Mouse (Mus musculus) thymus, postnatal 36 days (tissue): ENCODE results near the gene Reg3g.
"Not testable (repeated sequence)": the region's sequence is repeated elsewhere in the genome, so short reads cannot be mapped to it uniquely, and the experiment has no call there.

ENCODE experiments used
- DNase-seq, 2 experiments: peaks; one replicate each; pipeline ENCODE4 v3.0.0; 2022; ENCODE audit warnings: mixed read lengths in 2 of 2

Gene Reg3g

DNA sequence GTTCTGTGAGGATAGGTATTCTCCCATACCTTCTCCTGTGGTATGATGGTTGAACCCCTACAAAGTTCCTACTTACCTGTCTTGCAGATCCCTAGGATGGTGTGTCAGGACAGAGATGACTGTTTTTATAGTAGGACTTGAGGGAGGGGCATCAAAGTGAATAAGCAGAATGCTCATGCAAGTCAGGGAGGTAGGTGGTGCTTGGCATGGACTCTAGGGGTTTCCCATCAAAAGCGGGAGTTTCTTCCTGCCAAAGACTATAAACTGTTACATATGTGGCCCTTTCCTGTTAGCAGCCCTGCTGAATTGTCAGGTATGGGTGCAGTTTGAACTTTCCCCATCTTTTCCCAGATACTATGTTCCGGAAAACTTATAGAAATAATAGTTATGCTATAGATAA, at the start of gene Reg3g:
Gene Reg3g (minus strand): TSS at position 101 of the 400 bp plus-strand sequence.
- DNase-seq, result no peak

DNA sequence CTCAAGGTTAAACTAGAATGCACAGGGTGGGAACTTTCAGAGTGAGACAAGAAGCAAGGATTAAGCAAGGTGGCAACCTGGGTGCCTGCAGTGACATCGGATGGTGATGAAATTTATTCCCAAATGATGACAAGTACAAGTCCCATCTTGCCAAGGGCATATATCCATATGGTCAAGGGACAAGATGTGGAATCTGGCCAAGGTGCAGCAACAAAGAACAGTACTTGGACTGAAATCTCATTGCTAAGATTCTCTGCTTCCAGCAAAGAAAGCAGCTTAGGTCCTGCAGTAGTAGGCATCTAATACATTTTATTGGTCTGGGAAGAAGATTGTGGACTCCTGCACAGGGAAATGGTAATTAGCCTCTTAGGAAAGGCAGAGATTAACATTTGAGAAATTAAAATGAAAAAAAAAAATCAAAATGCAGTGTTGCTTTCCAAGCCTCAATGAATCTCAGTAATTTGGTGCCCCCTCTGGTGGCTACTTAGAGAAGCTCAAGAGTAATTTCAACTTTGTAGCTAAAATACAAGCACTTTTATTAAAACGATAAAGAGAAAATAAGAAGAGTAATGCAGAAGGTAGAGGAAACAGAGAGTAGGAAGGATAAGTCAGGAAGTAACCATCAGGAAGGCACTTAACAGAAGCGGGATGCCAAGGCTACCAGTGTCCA, 47.2 kb upstream of the Reg3g start:
- no peak for DNase-seq

DNA sequence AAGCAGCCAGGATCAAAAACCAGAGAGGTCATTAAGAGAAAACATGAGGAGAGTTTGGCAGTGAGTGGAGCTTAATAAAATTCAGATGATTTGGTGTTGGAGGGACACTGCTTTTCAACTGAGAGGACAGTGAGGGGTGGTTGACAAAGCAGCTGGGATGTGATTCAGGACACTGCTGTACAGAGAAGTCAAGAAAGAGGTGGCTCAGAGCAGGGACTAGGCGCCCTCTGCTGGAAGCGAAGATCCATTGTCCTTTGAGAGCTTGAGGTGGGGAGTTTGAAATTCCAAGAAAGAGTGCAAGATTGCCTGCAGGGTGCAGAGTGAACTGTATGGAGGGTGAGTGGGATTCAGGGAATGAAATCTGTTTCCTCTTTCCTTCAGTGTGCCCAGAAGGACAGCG, 44.2 kb upstream of the Reg3g start:
- no peak for DNase-seq

GRCm38 (mm10) chr6:78510173-78510900, 41.7 kb upstream of the Reg3g start:
- DNase-seq, result no peak

DNA sequence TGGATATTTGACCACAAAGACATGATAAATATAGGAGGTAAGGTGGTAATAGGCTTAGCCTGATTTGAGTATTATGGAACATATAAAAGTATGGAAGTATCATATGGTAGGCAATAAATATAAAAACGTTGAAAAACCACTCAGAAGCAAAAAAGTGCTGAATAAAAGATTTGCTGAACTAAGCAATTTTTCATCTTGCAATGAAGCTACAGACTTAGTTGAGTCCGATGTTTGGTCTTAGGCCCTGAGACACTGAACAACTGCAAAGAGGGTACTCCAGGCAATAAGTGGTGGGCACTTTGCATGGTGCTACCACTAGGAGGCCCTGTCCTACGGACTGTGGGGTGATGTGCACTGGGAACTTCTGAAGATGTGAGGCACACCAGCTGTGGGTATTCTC, 37.1 kb upstream of the Reg3g start:
- no peak for DNase-seq

- no peak for DNase-seq
These were observed 26.0 kb upstream of the Reg3g start for GRCm38 (mm10) chr6:78494633-78495032.

DNA sequence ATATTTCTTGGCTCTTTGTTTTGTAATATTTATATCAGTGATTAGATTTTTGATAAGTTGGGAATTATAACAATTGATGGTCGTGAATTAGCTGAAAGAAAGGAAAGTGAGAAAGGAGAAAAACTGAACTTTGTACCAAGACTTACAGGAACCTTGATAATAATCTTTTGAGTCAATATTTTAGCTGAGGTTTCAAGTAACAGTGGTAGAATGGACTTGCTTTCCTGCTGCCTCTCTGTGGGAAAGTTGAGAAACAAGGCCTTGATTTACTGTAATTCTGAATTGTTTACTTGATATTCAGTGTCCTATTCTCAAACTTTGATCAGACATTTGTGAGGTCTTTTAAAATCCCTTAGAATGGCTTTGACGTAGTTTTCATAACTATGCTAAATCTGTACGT, 615 bp upstream of the Reg3g start:
- no peak for DNase-seq

DNA sequence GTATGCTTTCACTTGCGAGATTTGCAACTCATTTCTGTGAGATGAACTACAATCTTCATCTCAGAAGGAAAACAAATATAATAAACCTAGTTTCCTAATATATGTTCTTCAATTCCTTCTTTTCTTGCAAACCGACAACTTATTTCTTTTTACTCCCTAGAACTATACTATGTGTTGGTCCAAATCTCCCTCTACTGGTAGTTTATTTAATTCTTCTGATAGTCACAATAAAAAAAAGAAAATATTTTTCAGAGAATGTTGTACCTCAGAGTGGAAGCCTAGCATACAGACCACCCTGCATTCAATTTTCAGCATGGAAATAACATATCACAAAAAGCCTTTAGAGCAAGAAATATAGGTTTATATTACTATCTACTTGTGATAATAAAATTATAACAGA, 5.4 kb downstream of the Reg3g start:
- no peak for DNase-seq

DNA sequence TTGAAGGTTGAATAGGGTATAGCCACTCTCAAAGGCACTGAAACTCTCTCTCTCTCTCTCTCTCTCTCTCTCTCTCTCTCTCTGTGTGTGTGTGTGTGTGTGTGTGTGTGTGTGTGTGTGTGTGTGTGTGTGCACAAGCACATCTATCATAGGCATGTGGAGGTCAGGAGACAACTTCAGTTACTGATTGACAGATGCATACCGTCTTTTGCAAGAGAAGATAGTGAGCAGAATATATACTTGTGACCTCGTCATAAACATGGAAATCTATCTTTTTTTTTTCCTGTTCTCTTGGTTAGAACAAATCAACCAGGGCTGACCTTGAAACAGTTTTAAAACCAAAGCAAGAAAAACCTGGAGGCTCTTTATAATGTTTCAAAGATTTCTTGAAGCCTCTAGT, 6.3 kb downstream of the Reg3g start:
- no peak for DNase-seq

- DNase-seq, result no peak
These were observed 8.4 kb downstream of the Reg3g start for GRCm38 (mm10) chr6:78460191-78460825.

DNA sequence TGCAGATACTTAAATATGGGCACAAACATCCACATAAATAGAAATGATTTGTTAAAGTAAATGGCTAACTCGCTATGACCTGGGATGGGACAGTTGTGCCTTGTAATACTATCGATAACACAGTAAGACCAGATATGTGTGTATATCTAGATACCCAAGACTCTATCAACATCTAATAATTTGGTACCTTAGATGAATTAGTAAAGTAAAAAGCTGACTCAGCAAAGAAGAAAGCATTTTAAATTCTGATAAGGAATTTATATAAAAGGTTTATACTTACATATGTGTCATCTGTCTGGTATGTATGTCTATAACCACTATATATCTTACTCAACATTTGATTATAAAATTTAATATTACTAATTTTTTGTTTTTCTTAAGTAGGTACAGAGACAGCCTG, 15.9 kb downstream of the Reg3g start:
- no peak for DNase-seq

GRCm38 (mm10) chr6:78448409-78448808, 20.3 kb downstream of the Reg3g start:
- DNase-seq, result no peak

DNA sequence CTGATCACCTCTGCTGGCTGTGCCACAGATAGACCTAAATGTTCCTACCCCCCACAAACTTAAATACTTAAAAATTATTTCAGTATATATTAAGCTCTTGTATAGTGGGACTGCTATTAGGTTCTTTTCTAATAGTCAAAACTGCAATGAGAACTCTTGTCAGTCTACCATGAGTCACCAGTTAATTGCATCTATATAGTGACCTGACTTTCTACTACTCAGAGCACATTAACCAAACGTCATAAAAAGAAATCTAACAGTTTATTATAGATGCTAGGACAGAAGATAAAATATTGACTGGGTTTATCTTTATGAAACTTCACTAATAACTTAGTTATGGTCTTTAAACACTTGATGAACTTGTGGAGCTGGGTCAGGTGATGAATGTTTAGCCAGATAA, 21.5 kb downstream of the Reg3g start:
- DNase-seq, result no peak

GRCm38 (mm10) chr6:78425497-78425896, 43.2 kb downstream of the Reg3g start:
- DNase-seq, result no peak

- not testable (repeated sequence) for DNase-seq
These were observed 46.3 kb downstream of the Reg3g start, which contains the start of gene Reg1 for GRCm38 (mm10) chr6:78422411-78422810. Gene Reg1 (plus strand): TSS chr6:78422711.
